Comparison of ENCODE assay signal across 11 mouse cellular contexts in genomic region chr7:74376397-74377044, GRCm38 (mm10).
DNase-seq lines count a peak whose midpoint lies in the region; ATAC-seq and TF ChIP-seq lines count a peak whose summit lies in the region.
"Had no signal": no experiment of that assay in that cellular context is flagged by ENCODE, and none has a peak within 500 bp of the region (broad histone marks: within the 10 kb centered on the region; RNA-seq: fewer than 3 reads in every experiment).

No protein-coding gene starts in this region.

- no peak for TF ChIP-seq POLR2A in lung, adult 2 months (IDR thresholded peaks at IDR 0.05; ENCODE audit: borderline replicate concordance, extremely low read depth, low read depth, low read length)
- TF ChIP-seq POLR2A in small intestine, adult 2 months (IDR thresholded peaks at IDR 0.05; ENCODE audit: low read depth, low read length): no peak

- no peak for TF ChIP-seq CTCF in lung, postnatal 0 days (IDR thresholded peaks at IDR 0.05)
- TF ChIP-seq CTCF in lung, adult 2 months (IDR thresholded peaks at IDR 0.05; ENCODE audit: insufficient read depth, low read length): no peak
- TF ChIP-seq CTCF in small intestine, adult 2 months (IDR thresholded peaks at IDR 0.05; ENCODE audit: extremely low read depth, insufficient read length, insufficient replicate concordance, low read depth, low read length): no peak

- no peaks in the 10 kb centered on the region for H3K9me3 ChIP-seq in lung, postnatal 0 days (ENCODE audit: low read length)
- H3K9me3 ChIP-seq in kidney, embryonic 15.5 days (replicated peaks): no peaks in the 10 kb centered on the region
- no peaks in the 10 kb centered on the region for H3K9me3 ChIP-seq in liver, embryonic 12.5 days (replicated peaks)
- H3K9me3 ChIP-seq: limb, embryonic 15.5 days; stomach, embryonic 15.5 days had no signal

- no peak overlapping the region for H3K27ac ChIP-seq in lung, postnatal 0 days (ENCODE audit: low read length)
- H3K27ac ChIP-seq in kidney, embryonic 15.5 days: peak overlapping the region; percentile 70
- peak overlapping the region; percentile 32 for H3K27ac ChIP-seq in small intestine, adult 2 months (ENCODE audit: insufficient read depth, low read depth, low read length)
- H3K27ac ChIP-seq in liver, embryonic 12.5 days: no peak overlapping the region
- H3K27ac ChIP-seq: hindbrain, embryonic 14.5 days; limb, embryonic 15.5 days; stomach, embryonic 15.5 days had no signal

- no peaks in the 10 kb centered on the region for H3K4me1 ChIP-seq in lung, postnatal 0 days (ENCODE audit: insufficient read depth, low read depth, low read length)
- H3K4me1 ChIP-seq in lung, adult 2 months (ENCODE audit: control insufficient read depth, insufficient read depth, low read length): peaks cover 5% of the 10 kb centered on the region
- peaks cover 64% of the 10 kb centered on the region for H3K4me1 ChIP-seq in kidney, embryonic 15.5 days
- peaks cover 25% of the 10 kb centered on the region; the same call in 1 of the 2 replicates for H3K4me1 ChIP-seq in small intestine, adult 2 months (ENCODE audit: control insufficient read depth, insufficient read depth, insufficient read length, low read length)
- H3K4me1 ChIP-seq in liver, embryonic 12.5 days: no peaks in the 10 kb centered on the region
- H3K4me1 ChIP-seq: stomach, embryonic 15.5 days had no signal

- no peaks in the 10 kb centered on the region for H3K36me3 ChIP-seq in lung, postnatal 0 days (ENCODE audit: insufficient read depth, low read length)
- no peaks in the 10 kb centered on the region for H3K36me3 ChIP-seq in kidney, embryonic 15.5 days
- H3K36me3 ChIP-seq in small intestine, adult 2 months (ENCODE audit: control insufficient read depth, insufficient read depth, low read length): no peaks in the 10 kb centered on the region
- no peaks in the 10 kb centered on the region for H3K36me3 ChIP-seq in liver, embryonic 12.5 days
- H3K36me3 ChIP-seq: limb, embryonic 15.5 days; stomach, embryonic 15.5 days had no signal

- WGBS in lung, postnatal 0 days: 51% methylated on average over 12 of the region's 12 CpGs
- WGBS in lung, adult 2 months: 49% methylated on average over 12 of the region's 12 CpGs
- WGBS in kidney, embryonic 15.5 days: 15% methylated on average over 12 of the region's 12 CpGs
- 32% methylated on average over 12 of the region's 12 CpGs for WGBS in small intestine, adult 2 months
- 63% methylated on average over 12 of the region's 12 CpGs for WGBS in liver, embryonic 12.5 days (ENCODE audit: insufficient replicate concordance)

- no peaks in the 10 kb centered on the region for H3K27me3 ChIP-seq in lung, postnatal 0 days (replicated peaks; ENCODE audit: insufficient read depth, low read length)
- no peaks in the 10 kb centered on the region; the same call in 1 of the 2 replicates for H3K27me3 ChIP-seq in kidney, embryonic 15.5 days
- no peaks in the 10 kb centered on the region for H3K27me3 ChIP-seq in small intestine, adult 2 months (ENCODE audit: control insufficient read depth, insufficient read depth, low read length)
- no peaks in the 10 kb centered on the region for H3K27me3 ChIP-seq in liver, embryonic 12.5 days (replicated peaks)
- H3K27me3 ChIP-seq: stomach, embryonic 15.5 days had no signal

- no peak overlapping the region for H3K9ac ChIP-seq in lung, postnatal 0 days (replicated peaks; ENCODE audit: low read depth)
- H3K9ac ChIP-seq in kidney, embryonic 15.5 days: no peak overlapping the region
- H3K9ac ChIP-seq in liver, embryonic 12.5 days: no peak overlapping the region
- H3K9ac ChIP-seq: hindbrain, embryonic 14.5 days; limb, embryonic 15.5 days; stomach, embryonic 15.5 days had no signal

- no peak overlapping the region for H3K4me2 ChIP-seq in lung, postnatal 0 days (replicated peaks; ENCODE audit: low read depth, low read length)
- no peak overlapping the region for H3K4me2 ChIP-seq in kidney, embryonic 15.5 days
- H3K4me2 ChIP-seq in liver, embryonic 12.5 days: no peak overlapping the region
- H3K4me2 ChIP-seq: hindbrain, embryonic 14.5 days; limb, embryonic 15.5 days; stomach, embryonic 15.5 days had no signal

- no peak for TF ChIP-seq EP300 in lung, postnatal 0 days (IDR thresholded peaks at IDR 0.05)

- DNase-seq in frontal cortex, postnatal 10 days (ENCODE audit: low spot score in 2 of 2): no peak
- peak; percentile 30 for DNase-seq in lung, postnatal 0 days (ENCODE audit: low spot score)
- no peak for DNase-seq in lung, adult 2 months
- no peak for DNase-seq in yolk sac, embryonic 10.5 days (ENCODE audit: low spot score)

- ATAC-seq in frontal cortex, adult (ENCODE audit: low TSS enrichment): peak; percentile 90
- no peak for ATAC-seq in lung, postnatal 0 days
- no peak for ATAC-seq in kidney, embryonic 15.5 days (replicated peaks; ENCODE audit: low FRiP score)
- no peak for ATAC-seq in liver, embryonic 12.5 days

- no peak overlapping the region for H3K4me3 ChIP-seq in lung, postnatal 0 days (ENCODE audit: low read depth, low read length)
- H3K4me3 ChIP-seq in lung, adult 2 months (replicated peaks; ENCODE audit: extremely low read depth, low read depth, low read length): no peak overlapping the region
- no peak overlapping the region for H3K4me3 ChIP-seq in kidney, embryonic 15.5 days (replicated peaks)
- H3K4me3 ChIP-seq in small intestine, adult 2 months (ENCODE audit: low read depth, low read length): no peak overlapping the region
- no peak overlapping the region for H3K4me3 ChIP-seq in liver, embryonic 12.5 days
- H3K4me3 ChIP-seq: limb, embryonic 15.5 days; stomach, embryonic 15.5 days had no signal

Comparison
In these comparisons a context has a peak if more than half of its experiments do, and no peak if none do; other contexts are left out.
1. H3K27ac ChIP-seq: peak in kidney, embryonic 15.5 days (single experiment) and small intestine, adult 2 months (single experiment); none in lung, postnatal 0 days (single experiment) and liver, embryonic 12.5 days (single experiment).